Mouse (Mus musculus): Measurements from ENCODE around the gene Fam213a. TPM values are rescaled to one million over a fixed set of nuclear protein-coding genes. Genes with fewer than 3 reads are reported as not detected.

Fam213a gene
- polyA plus RNA-seq (2014; fragmentation: Illumina TruSeq; extraction: RNeasy Lipid Tissue Mini Kit (QIAGEN cat#74804); ENCODE audit: low read depth, low replicate concordance): 38.9 TPM

GRCm38 (mm10) chr14:41013630-41014613 is at the start of gene Fam213a:
Gene Fam213a (minus strand): TSS chr14:41013788.

GRCm38 (mm10) chr14:40966392-40966861 is 47.2 kb downstream of the Fam213a start, which contains the start of gene Tspan14:
Gene Tspan14 (minus strand): TSS chr14:40966807.

Other genes starting within 250 kb of the Fam213a start
- gene Sh2d4b, start 120.5 kb downstream of the Fam213a start, polyA plus RNA-seq (2014; fragmentation: Illumina TruSeq; extraction: RNeasy Lipid Tissue Mini Kit (QIAGEN cat#74804); ENCODE audit: low read depth, low replicate concordance): 0.13 TPM
- gene Tspan14, start 47.0 kb downstream of the Fam213a start, polyA plus RNA-seq (2014; fragmentation: Illumina TruSeq; extraction: RNeasy Lipid Tissue Mini Kit (QIAGEN cat#74804); ENCODE audit: low read depth, low replicate concordance): 12.4 TPM
- not detected for gene Dydc2, start 55.4 kb upstream of the Fam213a start, polyA plus RNA-seq (2014; fragmentation: Illumina TruSeq; extraction: RNeasy Lipid Tissue Mini Kit (QIAGEN cat#74804); ENCODE audit: low read depth, low replicate concordance)
- not detected for gene Dydc1, start 59.1 kb upstream of the Fam213a start, polyA plus RNA-seq (2014; fragmentation: Illumina TruSeq; extraction: RNeasy Lipid Tissue Mini Kit (QIAGEN cat#74804); ENCODE audit: low read depth, low replicate concordance)
- gene Mat1a, start 91.2 kb upstream of the Fam213a start, polyA plus RNA-seq (2014; fragmentation: Illumina TruSeq; extraction: RNeasy Lipid Tissue Mini Kit (QIAGEN cat#74804); ENCODE audit: low read depth, low replicate concordance): 0.65 TPM
- gene Sftpa1, start 118.0 kb upstream of the Fam213a start, polyA plus RNA-seq (2014; fragmentation: Illumina TruSeq; extraction: RNeasy Lipid Tissue Mini Kit (QIAGEN cat#74804); ENCODE audit: low read depth, low replicate concordance): not detected
- 0.29 TPM for gene Mbl1, start 137.7 kb upstream of the Fam213a start, polyA plus RNA-seq (2014; fragmentation: Illumina TruSeq; extraction: RNeasy Lipid Tissue Mini Kit (QIAGEN cat#74804); ENCODE audit: low read depth, low replicate concordance)
- not detected for gene Sftpd, start 171.4 kb upstream of the Fam213a start, polyA plus RNA-seq (2014; fragmentation: Illumina TruSeq; extraction: RNeasy Lipid Tissue Mini Kit (QIAGEN cat#74804); ENCODE audit: low read depth, low replicate concordance)